Mouse (Mus musculus): ENCODE measurements around the gene Neurod6.
"Not testable (repeated sequence)": the region's sequence is repeated elsewhere in the genome, so short reads cannot be mapped to it uniquely, and the experiment has no call there.

Gene Neurod6

DNA sequence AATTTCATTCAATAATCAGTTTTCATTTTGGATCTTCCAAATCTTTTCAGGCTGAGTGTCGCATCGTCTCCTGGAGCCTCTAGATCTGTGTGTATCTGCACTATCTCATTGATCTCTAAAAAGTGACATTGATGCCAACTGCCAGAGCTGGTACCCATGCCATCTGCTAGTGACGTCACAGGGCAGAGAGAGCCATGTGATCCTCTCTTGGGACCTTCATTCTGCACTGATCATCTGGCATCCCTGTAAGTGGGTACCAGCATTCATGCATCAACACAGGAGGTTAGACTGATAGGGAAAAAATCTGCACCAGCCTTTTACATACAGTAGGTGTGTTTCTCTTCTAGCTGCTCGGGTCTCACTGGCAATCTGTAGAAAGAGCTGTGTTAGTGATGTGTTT lies at the start of gene Neurod6:
TSS of gene Neurod6 (minus strand) at position 290 of the 400 bp plus-strand sequence.
- DNase-seq (ENCODE audit: low read depth): no peak

DNA sequence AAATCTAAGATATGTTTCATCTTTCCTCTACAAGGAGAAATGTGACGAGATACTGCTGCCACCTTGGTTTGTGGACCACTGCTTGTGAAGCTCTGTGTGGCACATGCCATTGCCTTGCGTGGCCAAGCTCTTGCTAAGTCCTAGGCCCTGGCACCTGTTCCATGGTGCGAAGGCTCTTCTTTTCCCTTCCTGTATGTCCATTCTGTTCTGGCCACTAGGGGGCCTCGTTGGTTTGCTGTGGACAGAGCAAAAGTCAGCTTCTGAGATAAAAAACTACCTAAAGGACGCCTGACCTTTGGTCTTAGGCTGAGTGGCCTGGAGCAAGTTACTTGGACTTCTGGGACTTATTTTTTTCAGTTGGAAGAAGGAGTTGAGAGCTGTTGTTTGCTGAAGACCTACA lies 36.1 kb upstream of the Neurod6 start:
- DNase-seq (ENCODE audit: low read depth): peak; percentile 37

DNA sequence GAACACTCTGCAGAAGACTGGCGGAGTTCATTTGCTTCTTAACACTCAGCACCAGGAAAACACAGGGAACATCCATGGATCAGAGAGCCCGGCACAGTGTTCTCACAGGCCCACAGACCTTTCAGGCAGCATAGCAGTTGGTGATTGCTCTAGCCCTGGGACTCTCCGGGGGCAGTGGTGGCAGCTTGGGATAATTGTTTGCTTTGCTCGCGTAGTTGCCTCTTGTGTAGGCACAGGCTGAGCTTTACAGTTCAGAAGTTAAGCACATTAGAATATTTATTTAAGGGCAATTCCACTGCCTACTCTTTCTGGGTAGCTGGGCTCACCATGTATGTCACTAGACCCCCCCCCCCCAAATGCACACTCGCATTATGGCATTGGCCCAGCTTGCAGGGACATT lies 34.4 kb upstream of the Neurod6 start:
- no peak for DNase-seq (ENCODE audit: low read depth)

DNA sequence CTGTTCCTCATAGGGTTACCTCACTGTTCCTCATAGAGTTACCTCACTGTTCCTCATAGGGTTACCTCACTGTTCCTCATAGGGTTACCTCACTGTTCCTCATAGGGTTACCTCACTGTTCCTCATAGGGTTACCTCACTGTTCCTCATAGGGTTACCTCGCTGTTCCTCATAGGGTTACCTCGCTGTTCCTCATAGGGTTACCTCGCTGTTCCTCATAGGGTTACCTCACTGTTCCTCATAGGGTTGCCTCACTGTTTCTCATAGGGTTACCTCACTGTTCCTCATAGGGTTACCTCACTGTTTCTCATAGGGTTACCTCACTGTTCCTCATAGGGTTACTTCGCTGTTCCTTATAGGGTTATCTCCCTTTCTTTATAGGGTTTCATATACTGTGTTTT lies 29.9 kb upstream of the Neurod6 start:
- not testable (repeated sequence) for DNase-seq (ENCODE audit: low read depth)

DNA sequence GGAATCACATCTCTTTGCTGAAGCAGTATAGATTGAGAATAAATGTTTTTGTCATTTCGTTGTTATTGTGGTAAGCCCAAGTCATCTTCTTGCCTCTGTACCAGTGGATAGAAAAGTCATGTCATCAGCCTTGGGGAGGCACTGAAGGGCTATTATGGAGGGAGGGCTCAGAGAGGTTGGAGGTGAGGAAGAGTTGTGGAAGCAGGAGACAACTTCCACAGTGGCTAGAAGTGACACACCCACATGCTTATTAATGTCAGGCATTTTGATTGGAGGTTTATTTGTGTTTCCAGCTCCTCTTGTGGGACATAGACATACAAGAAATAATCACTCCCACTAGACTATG lies 23.7 kb upstream of the Neurod6 start:
- DNase-seq (ENCODE audit: low read depth): no peak

DNA sequence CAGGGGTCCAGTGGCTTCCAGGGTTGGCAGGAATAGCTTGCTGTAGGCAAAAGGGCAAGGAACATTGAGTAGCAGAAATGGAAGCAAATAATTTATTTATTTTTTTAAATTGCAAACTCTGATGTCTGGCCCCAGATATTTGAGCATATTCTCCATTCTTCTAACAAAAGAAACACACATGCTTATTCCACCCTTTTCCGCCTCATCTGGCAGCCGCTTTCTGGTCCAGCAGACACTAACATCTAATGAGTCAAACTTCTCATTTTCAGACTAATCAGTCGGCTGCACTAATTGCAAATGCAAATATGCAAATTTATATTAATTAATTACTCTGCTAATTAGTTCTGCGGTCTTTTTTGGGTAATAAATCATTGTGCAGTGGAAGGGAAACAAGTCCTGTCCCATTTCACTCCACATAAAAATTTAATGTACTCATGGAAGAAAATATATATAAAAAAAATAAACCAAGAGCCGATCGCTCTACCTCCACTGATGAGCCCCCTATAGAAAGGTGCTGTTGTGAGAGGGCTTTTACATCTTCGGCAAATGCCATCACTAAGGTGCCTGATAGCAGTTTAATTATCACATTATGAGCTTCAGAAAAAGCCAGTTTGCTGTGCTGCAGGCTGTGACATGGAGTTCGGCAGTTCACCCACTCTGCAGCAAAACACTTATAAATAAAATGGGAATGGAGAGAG lies 23.1 kb upstream of the Neurod6 start:
- no peak for DNase-seq (ENCODE audit: low read depth)

DNA sequence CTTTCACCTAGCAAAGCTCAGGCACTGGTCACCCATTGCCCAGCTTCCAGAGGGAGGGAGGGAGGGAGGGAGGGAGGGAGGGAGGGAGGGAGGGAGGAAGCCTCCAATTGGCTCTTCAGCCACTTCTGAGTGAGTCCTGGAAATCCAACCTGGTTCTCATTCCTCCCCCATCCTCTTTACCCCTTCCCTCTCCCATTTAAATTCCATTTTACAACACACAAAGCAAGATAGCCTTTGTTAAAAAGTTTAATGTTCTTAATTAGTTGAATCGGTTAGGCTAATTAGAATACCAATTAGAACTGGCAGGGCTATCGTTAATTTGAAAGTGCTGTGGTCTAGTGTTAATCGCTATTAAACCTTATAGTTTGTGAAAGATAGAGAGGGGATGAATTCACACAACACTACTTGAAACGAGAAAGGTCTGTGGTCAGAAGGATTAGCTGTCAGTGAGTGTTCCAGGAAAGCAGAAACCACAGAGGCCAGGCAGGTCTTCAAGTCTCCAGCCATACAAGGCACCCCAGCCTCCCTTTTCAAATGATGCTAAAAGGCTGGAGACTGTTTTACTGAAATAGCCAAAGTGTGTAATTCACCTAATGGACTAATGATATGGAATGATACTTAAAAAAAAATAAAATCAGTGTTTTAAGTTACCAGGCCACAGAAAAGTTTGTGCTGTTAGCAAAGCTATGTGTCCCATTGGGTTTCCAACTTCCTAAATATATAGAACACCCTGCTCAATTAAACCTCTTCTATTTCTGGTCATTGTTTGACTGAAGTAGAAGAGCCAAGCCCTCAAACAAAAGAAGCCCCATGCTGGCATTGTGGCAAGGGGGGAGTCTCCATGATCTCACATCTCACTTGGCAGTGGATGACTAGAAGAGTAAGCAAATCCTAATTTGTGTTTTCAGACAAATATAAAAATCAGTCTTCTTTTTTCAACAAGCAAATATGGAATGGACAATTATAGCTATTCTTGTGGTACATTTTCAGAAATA lies 19.6 kb upstream of the Neurod6 start:
- DNase-seq (ENCODE audit: low read depth): no peak

DNA sequence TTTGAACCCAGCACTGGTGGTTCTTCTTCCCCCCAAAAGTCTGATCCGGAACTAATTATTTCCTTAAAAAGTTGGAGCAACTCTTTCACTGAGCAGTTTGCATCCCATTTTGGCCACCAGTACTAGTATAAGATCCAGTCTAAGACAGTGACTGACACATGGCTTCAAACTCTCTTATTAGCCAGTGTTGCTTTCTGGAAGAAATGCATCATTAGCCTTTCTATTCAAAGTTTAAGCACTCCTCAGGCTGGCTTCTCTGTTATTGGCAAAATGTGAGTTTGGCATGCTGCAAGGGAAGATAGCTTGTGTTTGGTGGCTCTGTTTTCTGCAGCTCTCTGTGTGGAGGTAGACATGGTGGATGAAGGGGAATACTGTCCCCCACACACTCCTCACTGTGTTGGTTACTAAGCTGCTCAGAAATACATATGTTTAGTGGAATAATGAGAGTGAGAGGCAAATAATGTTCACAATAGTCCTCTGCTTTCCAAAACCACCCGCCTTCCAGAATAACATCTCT lies 9.0 kb upstream of the Neurod6 start:
- DNase-seq (ENCODE audit: low read depth): no peak

DNA sequence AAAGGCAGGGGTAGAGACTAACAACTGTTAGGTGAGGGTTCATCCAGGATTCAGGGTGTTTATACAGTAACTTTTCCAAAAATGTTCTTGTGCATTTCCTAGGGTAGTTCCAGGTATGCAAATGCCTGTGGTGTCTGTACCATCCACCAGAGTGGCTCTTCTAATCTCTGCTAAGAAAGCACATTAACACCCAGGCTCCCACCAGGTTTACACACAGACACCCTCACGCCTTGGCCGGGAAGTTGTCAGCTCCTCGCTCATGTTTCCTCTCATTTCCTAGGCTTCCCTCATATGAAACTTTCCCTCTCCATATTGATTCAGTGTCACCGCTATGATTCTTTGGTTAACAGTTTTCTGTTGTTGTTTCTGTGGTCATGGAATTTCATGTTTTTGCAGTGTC lies 2.4 kb upstream of the Neurod6 start:
- no peak for DNase-seq (ENCODE audit: low read depth)

DNA sequence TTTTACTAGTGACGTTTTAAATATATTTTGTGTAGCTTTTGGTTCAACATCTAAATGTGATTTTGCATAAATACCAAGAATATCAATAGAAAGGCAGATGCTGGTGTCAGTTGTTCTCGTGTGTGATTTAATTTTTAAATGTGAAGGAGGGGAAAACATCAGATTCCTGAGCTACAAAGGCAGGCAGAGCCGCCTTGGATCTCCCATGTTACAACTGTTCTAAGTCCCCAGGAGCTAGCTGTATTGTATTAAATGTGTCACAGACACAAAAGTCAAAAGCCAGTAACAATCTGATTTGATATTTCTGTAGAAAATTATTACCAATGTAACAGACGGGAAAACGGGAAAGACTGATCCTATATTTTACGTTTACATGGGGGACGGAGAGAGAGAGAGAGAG lies 1.8 kb upstream of the Neurod6 start:
- no peak for DNase-seq (ENCODE audit: low read depth)

DNA sequence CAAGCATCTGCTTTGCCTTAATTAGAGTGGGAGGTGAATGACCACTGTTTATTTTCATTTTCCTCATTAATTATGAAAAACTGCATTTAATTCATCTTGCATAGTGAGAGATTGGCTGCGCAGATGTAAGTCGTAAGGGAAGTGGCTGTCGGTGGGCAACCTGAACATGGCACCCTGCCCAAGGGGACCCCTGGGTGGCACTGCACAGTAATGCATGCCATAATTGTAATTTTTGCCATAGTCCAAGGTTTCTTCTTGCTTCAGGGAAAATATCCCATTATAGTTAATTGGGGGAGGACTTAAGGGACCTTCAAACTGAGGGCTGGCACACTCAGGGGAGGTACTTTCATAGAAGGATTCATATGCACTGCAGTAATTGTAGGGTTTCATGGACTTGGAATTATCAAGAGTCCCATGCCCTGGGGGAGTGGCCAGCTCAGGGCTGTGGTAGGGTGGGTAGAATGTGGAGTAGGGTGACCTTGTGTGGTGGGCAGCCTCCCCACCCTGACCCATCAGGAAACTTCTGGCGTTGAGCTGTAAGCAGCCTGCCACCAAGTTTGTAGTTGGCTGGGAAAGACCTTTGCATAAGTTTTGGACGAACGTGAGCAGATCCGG lies 2.4 kb downstream of the Neurod6 start:
- no peak for DNase-seq (ENCODE audit: low read depth)

DNA sequence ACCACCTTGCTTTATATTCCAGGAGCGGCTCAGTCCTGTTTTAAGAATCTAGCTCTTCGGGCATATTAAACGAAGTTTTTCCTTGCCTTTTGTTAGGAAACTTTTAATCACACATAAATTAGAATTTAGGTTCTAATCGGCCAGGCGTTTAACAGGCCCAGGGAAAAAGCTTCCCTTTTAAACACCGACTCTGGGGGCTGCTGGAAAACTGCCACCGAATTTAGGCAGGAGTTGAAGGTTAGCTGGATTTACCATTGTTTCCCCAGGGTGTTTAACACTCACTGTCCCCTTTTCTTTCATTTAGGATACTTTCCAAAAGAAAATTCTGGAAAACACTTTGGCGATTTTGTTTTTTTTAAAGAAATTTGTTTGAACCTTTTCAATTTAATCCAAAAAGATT lies 3.7 kb downstream of the Neurod6 start:
- no peak for DNase-seq (ENCODE audit: low read depth)

DNA sequence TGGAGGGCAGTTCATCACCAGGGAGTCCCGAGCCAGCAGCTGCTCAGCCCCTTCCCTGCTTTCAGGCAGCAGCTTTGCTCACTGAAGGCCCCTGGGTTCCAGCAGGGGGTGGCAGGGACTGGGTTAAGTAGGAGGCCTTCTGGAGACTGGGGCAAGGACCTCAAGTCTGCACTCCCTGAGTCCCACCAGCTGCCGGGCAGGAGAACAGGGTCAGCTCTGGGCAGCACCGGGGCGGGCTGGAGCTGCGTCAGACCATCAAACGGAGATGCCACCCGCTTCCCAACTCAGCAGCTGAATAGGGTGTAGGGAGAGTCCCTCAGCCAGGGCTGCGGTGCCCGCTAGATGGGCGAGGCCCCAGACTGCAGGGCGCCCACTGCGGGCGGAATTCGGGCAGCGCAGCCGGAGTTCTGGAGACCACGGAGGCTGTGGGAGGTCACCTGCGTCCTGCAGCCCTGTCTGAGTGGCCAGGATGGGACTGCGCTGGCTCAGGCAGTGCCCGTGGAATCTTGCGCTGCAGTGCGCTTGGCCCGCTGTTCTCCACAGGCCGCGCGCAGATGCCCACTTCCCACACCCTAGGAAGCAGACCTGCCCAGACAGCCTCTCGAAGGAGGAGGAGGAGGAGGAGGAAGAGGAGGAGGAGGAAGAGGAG lies 4.3 kb downstream of the Neurod6 start:
- DNase-seq (ENCODE audit: low read depth): no peak

DNA sequence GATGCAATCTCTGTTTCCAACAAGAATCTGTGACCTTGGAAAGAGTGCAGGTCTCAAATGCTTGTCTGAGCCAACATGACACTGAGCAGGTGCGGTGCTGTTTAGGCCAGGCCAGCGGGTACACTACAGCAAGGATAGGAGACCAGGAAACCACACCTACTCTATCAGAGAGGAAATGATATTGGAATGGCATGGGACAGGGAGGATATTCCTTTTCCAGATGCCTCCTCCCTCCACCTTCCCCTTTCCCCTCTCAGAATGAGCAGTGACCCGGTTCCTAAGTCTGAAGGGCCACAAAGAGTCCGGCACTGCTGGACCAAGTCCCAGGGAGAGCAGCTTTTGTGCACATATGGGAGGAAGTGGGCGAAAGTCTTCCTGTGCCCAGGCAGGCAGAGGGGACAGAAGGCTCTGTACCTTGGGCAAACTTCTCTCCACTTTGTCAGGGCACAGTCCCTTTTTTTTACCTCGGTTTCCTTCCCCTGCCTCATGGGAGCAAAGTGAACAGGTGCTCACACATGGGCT lies 4.9 kb downstream of the Neurod6 start:
- DNase-seq (ENCODE audit: low read depth): no peak

DNA sequence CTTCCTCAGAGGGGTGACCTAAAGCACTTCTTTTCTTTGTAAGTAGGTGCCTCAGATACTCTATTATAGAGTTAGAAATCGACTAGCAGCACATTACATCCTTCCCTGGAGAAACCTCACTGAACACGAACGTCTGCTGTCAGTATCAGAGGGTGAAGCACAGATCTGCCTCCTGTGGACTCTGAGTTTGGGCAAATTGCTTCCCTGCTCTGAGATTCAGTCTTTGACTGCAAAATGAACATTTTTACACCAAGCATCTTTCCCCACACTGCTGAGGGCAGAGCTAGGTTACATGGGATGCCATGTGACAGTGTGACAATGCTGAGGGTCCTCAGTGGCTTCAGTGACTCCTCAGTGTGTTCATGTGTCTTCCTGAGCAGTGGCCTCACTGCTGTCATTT lies 13.3 kb downstream of the Neurod6 start:
- DNase-seq (ENCODE audit: low read depth): no peak

DNA sequence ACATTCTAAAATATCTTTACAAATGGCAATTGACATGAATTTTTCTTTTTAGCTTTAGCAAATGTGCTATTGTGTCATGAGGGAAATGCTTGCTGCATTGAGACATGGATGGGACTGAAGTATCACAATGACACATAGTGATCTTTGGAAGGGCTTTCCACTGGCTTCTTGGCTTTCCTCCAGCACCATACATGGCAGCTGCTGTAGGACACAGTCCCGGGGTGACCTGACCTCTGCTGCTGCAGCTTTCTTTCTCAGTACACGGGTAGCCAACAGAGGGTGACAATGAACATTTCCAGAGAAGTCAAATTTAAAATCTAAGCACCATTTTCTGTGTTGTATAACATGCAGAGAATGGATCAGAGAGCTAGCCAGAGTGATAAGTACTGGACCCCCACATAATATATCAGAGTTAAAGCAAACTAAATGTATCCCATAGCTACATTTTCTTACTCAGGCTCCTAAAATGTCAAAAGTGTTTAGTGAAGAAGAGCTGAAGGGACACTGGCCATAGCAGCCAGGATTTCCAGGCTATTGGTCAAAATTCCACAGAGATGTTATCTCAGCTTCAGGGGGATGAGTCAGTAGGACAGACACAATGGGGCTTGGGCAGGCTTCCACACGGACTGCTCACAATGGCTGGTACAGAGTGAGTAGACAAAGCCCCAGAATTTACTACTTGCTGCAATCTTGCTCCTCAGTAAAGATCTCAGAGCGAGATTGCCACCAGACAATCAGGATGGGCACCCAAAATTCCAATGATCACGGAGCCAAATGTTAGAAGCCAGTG lies 19.7 kb downstream of the Neurod6 start:
- no peak for DNase-seq (ENCODE audit: low read depth)

DNA sequence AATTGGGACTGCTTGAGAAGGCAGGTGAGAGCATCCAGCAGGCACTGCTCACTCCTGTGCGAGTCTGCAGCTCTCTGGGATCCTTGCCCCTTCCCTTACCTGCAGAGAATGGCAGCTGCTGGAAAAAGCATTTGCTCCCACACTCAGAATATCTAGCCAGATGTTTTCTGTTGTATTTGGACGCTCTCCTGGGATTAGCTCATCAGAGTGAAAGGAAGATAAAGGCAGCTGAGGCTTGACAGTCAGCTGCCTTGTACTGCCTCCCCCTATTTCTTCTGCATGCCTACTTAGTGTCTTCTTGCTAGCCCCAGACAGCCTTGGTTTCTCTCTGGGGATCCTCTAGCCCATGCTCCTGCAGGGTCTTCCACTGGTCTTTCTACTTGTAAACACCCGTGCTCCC lies 31.1 kb downstream of the Neurod6 start:
- DNase-seq (ENCODE audit: low read depth): no peak

DNA sequence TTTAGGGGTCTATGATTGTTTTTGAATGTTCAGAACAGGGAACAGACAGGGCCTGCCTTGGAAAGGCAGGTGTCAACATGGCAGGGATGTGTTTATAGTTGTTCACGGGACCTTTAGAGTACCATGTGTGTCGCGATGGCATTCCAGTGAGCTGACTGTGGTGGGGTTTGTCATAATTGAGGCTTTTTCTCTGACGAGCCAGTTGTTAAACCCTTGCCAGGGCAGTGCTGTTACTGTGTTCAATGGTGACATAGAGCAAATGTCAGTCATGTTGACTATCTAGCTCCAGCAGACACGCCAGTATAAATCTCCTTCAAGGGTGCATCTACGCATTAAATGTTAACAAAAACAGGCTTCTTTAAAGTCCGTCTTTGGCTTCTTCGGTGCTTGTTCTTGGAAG lies 31.5 kb downstream of the Neurod6 start:
- DNase-seq (ENCODE audit: low read depth): no peak

DNA sequence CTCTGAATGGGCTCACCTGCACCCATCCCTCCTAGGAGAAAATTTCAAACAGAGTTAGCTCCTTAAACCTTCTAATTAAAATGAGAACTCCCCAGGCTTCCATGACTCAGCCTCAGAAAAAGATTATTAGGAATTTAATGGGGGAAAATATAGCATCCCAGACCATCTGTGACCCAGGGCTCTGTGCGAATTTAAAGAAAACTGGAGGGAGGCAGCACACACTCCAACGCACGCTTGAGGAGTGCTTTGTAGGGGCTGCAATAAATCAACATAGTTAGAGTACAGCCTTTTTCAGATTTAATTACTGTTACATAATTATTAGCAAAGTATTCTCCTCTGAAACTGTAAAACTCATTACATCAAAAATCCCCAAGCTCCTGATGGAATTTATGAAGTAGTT lies 32.2 kb downstream of the Neurod6 start:
- DNase-seq (ENCODE audit: low read depth): no peak

DNA sequence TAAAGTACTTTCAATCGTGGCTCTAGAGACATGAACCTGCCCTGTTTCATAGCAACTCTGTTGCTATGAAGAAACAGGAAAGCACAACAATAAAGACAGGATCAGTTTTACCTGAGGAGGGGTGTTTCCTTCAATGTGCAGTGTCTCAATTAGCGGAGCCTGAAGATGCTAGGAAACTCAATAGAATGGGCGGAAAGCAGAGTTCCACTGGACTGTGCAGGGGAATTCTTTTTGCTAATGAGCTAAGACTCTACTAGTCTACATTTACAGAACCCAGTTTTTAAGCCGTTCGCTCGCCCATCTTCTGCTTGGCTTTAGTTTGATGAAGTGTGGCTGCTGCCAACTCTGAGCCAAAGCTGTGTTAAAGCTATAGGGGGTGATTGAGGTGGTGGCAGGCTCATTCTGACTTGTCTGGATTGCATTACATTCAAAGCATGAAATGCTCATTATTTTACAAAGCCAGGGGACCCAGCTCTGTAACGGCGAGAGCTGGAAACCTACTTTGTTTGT lies 33.2 kb downstream of the Neurod6 start:
- no peak for DNase-seq (ENCODE audit: low read depth)

All from c-Kit-positive CD71-negative TER-119-negative erythroid progenitor cells, embryonic 14.5 days (primary cell).